Mouse (Mus musculus) G1E (cell line): ENCODE results near the gene Hipk2.

Experiments
- CTCF ChIP-seq: IDR thresholded peaks from 2 replicates; pipeline ENCODE4 v1.5.1; 2012; ENCODE audit warnings: low read depth, low read length, inconsistent platforms, mixed read lengths
- GATA1 ChIP-seq: IDR thresholded peaks from 2 replicates; pipeline ENCODE4 v1.6.1; 2012; ENCODE audit warnings: borderline replicate concordance, low read length, inconsistent platforms, mixed read lengths
- GATA2 ChIP-seq: IDR thresholded peaks from 2 replicates; pipeline ENCODE4 v1.6.1; 2012; ENCODE audit warnings: low read depth, low read length, inconsistent platforms, borderline replicate concordance
- POLR2AphosphoS5 ChIP-seq: IDR thresholded peaks from 2 replicates; pipeline ENCODE4 v1.6.1; 2012; ENCODE audit warnings: low read depth, low read length, inconsistent platforms; ENCODE audit not compliant: insufficient replicate concordance
- TAL1 ChIP-seq: conservative IDR thresholded peaks from 2 replicates; pipeline ENCODE4 v1.6.1; 2012; ENCODE audit warnings: low read depth, low read length, inconsistent platforms, mixed read lengths

GRCm38 (mm10) chr6:38829452-38829851 is 46.5 kb downstream of the Hipk2 start:
- no peak for TF ChIP-seq CTCF
- no peak for TF ChIP-seq GATA1
- TF ChIP-seq TAL1 = no peak
- no peak for TF ChIP-seq GATA2
- TF ChIP-seq POLR2AphosphoS5 = no peak
